Mouse (Mus musculus) forebrain, embryonic 15.5 days (tissue): ENCODE results near the gene Leprot. TPM values are rescaled to one million over a fixed set of nuclear protein-coding genes. Genes with fewer than 3 reads are reported as not detected.

Experiments
- ATAC-seq: fragments of 200-750 bp; cut with Nextera tagmentation; replicated peaks from 2 replicates; pipeline ENCODE4 v1.8.0; 2017; ENCODE audit warnings: mild to moderate bottlenecking, moderate TSS enrichment, moderate library complexity
- H3K27ac ChIP-seq: fragments of 300-500 bp; sonication (generic); replicated peaks from 2 replicates; pipeline ENCODE4 v1.5.1; 2015; ENCODE audit warnings: mild to moderate bottlenecking, inconsistent platforms
- H3K27me3 ChIP-seq: fragments of 300-500 bp; sonication (generic); 2 replicates; pipeline ENCODE4 v1.6.1; 2015; ENCODE audit warnings: inconsistent platforms
- H3K36me3 ChIP-seq: fragments of 300-500 bp; sonication (generic); 2 replicates; pipeline ENCODE4 v1.6.1; 2015; ENCODE audit warnings: mild to moderate bottlenecking, inconsistent platforms
- H3K4me1 ChIP-seq: fragments of 300-500 bp; sonication (generic); 2 replicates; pipeline ENCODE4 v1.6.1; 2015; ENCODE audit warnings: inconsistent platforms
- H3K4me2 ChIP-seq: fragments of 300-500 bp; sonication (generic); replicated peaks from 2 replicates; pipeline ENCODE4 v1.6.1; 2015; ENCODE audit warnings: mild to moderate bottlenecking, inconsistent platforms
- H3K4me3 ChIP-seq: fragments of 300-500 bp; sonication (generic); 2 replicates; pipeline ENCODE4 v1.5.1; 2015; ENCODE audit warnings: mild to moderate bottlenecking, inconsistent platforms
- H3K9ac ChIP-seq: fragments of 300-500 bp; sonication (generic); replicated peaks from 2 replicates; pipeline ENCODE4 v1.6.1; 2015; ENCODE audit warnings: mild to moderate bottlenecking, inconsistent platforms
- H3K9me3 ChIP-seq: fragments of 300-500 bp; sonication (generic); 2 replicates; pipeline ENCODE4 v1.6.1; 2016; ENCODE audit warnings: inconsistent platforms
- WGBS: fragments of 180-500 bp; shearing (Covaris S2); methylation state at CpG from one replicate; pipeline ENCODE4 v1.1.7; 2015; ENCODE audit warnings: mixed read lengths; 5-methylcytosine and 5-hydroxymethylcytosine counted together
- polyA plus RNA-seq: library from polyadenylated mRNA; unstranded; fragments of >200 nt; fragmentation: Nextera tagmentation; extraction: Ambion mirVana; gene quantifications from 2 replicates; pipeline ENCODE4 v1.2.1, GENCODE M21; 2015

Leprot gene
- polyA plus RNA-seq = 88.7 and 91.6 TPM in 2 replicates

GRCm38 (mm10) chr4:101647196-101647905 lies at the start of gene Leprot:
Gene Leprot (plus strand): TSS chr4:101647718.
- Histone ChIP-seq H3K9ac (peak within 1 kb of the TSS; percentile 95), H3K4me3 (peak within 1 kb of the TSS; percentile 85), H3K4me1 (peaks cover 23% of the 10 kb centered on the region), H3K27me3 (no peaks in the 10 kb centered on the region), H3K27ac (peak within 1 kb of the TSS; percentile 95), H3K4me2 (peak within 1 kb of the TSS; percentile 59), H3K36me3 (0 out of 2 replicates have a peak, but pooled peaks cover 3% of the 10 kb centered on the region), H3K9me3 (no peaks in the 10 kb centered on the region)
- ATAC-seq = peak; percentile 99
- WGBS = under 1% methylated on average over 39 of the region's 39 CpGs

GRCm38 (mm10) chr4:101601758-101602157 lies 45.8 kb upstream of the Leprot start:
- no peaks in the 10 kb centered on the region for H3K36me3 ChIP-seq
- no peak overlapping the region for H3K4me2 ChIP-seq
- no peaks in the 10 kb centered on the region for H3K4me1 ChIP-seq
- ATAC-seq = no peak
- no peaks in the 10 kb centered on the region for H3K9me3 ChIP-seq
- no peak overlapping the region for H3K4me3 ChIP-seq
- no peak overlapping the region for H3K9ac ChIP-seq
- no peak overlapping the region for H3K27ac ChIP-seq
- no peaks in the 10 kb centered on the region for H3K27me3 ChIP-seq

- no peak overlapping the region for H3K27ac ChIP-seq
- H3K4me3 ChIP-seq = no peak overlapping the region
- 78% methylated on average over 3 of the region's 3 CpGs for WGBS
- no peaks in the 10 kb centered on the region for H3K36me3 ChIP-seq
- H3K4me2 ChIP-seq = no peak overlapping the region
- no peak for ATAC-seq
- no peak overlapping the region for H3K9ac ChIP-seq
- no peaks in the 10 kb centered on the region for H3K4me1 ChIP-seq
- H3K9me3 ChIP-seq = no peaks in the 10 kb centered on the region
- H3K27me3 ChIP-seq = no peaks in the 10 kb centered on the region
Measured at GRCm38 (mm10) chr4:101603635-101604034, 43.9 kb upstream of the Leprot start.

GRCm38 (mm10) chr4:101616520-101616919 lies 31.0 kb upstream of the Leprot start:
- H3K9ac ChIP-seq = no peak overlapping the region
- ATAC-seq = no peak
- no peak overlapping the region for H3K27ac ChIP-seq
- no peak overlapping the region for H3K4me2 ChIP-seq
- H3K36me3 ChIP-seq = peaks cover 27% of the 10 kb centered on the region; the same call in 1 of the 2 replicates
- WGBS = 88% methylated on average over 5 of the region's 5 CpGs
- H3K4me3 ChIP-seq = no peak overlapping the region
- H3K9me3 ChIP-seq = no peaks in the 10 kb centered on the region
- H3K4me1 ChIP-seq = no peaks in the 10 kb centered on the region
- H3K27me3 ChIP-seq = no peaks in the 10 kb centered on the region

DNA sequence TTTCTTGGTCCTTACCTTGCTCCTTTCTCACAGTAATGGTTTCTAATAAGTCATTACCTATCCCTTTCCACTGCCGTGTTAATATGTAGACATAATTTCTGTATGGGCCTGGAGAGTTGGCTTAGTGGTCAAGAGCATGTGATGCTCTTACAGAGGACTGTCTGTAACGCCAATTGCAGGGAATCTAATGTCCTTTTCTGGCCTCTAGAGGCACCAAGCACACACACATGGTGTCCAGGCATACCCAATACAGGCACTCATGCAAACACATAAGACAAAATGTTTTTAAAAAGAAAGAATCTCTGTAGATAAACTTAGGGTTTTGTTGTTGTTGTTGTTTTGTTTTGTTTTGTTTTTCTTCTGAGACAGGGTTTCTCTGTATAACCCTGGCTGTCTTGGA lies 29.8 kb upstream of the Leprot start:
- no peak for ATAC-seq
- no peak overlapping the region for H3K27ac ChIP-seq
- no peak overlapping the region for H3K4me3 ChIP-seq
- H3K4me1 ChIP-seq = no peaks in the 10 kb centered on the region
- H3K27me3 ChIP-seq = no peaks in the 10 kb centered on the region
- no peak overlapping the region for H3K9ac ChIP-seq
- no peak overlapping the region for H3K4me2 ChIP-seq
- no peaks in the 10 kb centered on the region for H3K9me3 ChIP-seq
- 65% methylated on average over 2 of the region's 2 CpGs for WGBS
- peaks cover 32% of the 10 kb centered on the region; the same call in 1 of the 2 replicates for H3K36me3 ChIP-seq

GRCm38 (mm10) chr4:101620206-101620605 lies 27.3 kb upstream of the Leprot start:
- Histone ChIP-seq H3K4me3 (no peak overlapping the region), H3K4me1 (no peaks in the 10 kb centered on the region), H3K27ac (no peak overlapping the region), H3K36me3 (peaks cover 19% of the 10 kb centered on the region; the same call in 1 of the 2 replicates), H3K9ac (no peak overlapping the region), H3K27me3 (no peaks in the 10 kb centered on the region), H3K4me2 (no peak overlapping the region), H3K9me3 (no peaks in the 10 kb centered on the region)
- WGBS = 66% methylated on average over 2 of the region's 2 CpGs
- no peak for ATAC-seq

DNA sequence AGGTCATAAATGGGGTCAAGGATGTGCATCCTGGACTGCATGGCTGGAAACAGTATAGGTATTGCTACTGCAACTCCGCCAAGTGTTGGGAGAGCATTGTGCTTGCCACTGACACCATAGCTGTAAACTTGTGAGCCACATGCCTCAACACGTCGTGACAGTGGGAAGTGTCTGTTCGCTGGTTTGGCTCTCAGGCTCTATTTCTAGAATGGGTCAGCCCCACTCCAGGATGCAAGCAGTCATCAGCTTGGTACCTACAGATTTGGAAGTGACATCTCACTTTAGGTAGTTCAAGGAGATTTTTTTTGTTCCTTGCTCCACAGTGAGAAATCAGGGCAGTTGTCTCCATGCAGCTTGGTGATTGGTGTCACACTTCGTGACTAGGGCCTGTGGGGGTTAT lies 26.3 kb upstream of the Leprot start:
- H3K9ac ChIP-seq = no peak overlapping the region
- peaks cover 12% of the 10 kb centered on the region; the same call in 1 of the 2 replicates for H3K36me3 ChIP-seq
- 91% methylated on average over 5 of the region's 5 CpGs for WGBS
- no peak for ATAC-seq
- no peak overlapping the region for H3K4me2 ChIP-seq
- H3K9me3 ChIP-seq = no peaks in the 10 kb centered on the region
- H3K4me1 ChIP-seq = no peaks in the 10 kb centered on the region
- no peaks in the 10 kb centered on the region for H3K27me3 ChIP-seq
- no peak overlapping the region for H3K4me3 ChIP-seq
- H3K27ac ChIP-seq = no peak overlapping the region

DNA sequence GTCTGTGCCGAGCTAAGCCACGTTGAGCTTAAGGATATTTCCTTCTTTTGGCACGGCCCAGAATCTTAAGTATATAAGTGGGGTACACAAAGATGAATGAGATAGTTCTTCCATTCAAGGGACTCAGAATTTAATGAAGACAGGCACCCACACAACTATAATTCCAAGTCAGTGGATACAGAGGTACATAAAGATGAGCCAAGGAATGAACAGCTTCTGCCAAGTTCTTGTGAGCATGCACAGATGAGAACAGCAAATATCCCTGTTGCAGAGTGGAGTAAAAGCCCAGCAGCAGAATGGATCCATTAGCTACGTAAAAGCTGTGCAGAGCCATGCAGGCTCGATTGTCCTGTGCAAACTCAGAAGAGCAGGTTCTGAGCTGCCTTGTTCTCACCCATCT lies 22.2 kb upstream of the Leprot start:
- peaks cover 31% of the 10 kb centered on the region; the same call in 1 of the 2 replicates for H3K36me3 ChIP-seq
- H3K27ac ChIP-seq = no peak overlapping the region
- WGBS = 91% methylated on average over 5 of the region's 5 CpGs
- H3K9me3 ChIP-seq = no peaks in the 10 kb centered on the region
- H3K4me3 ChIP-seq = no peak overlapping the region
- H3K27me3 ChIP-seq = no peaks in the 10 kb centered on the region
- H3K4me1 ChIP-seq = no peaks in the 10 kb centered on the region
- no peak for ATAC-seq
- H3K9ac ChIP-seq = no peak overlapping the region
- no peak overlapping the region for H3K4me2 ChIP-seq

DNA sequence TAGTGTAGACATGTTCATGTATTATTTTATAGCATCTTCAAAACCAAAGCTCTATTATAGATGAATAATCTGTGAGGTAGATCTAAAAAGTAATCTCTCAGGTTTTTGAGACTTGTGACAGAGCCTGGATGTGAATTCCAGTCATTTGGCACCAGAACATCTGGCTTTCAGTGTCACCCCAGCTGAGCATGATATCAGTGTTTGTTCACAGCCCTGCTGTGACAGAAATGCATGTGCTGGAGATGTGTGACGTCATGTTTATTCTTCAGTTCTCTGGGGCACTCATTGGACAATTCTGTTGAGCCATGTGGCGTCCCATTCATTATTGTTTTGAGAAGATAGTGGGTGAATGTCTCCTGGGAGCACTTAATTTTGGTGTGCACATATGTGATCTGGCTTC lies 11.9 kb upstream of the Leprot start:
- Histone ChIP-seq H3K4me2 (no peak overlapping the region), H3K36me3 (peaks cover 40% of the 10 kb centered on the region), H3K4me3 (no peak overlapping the region), H3K4me1 (no peaks in the 10 kb centered on the region), H3K9me3 (no peaks in the 10 kb centered on the region), H3K27ac (no peak overlapping the region), H3K9ac (no peak overlapping the region), H3K27me3 (no peaks in the 10 kb centered on the region)
- no peak for ATAC-seq
- WGBS = 81% methylated on average over 2 of the region's 2 CpGs

DNA sequence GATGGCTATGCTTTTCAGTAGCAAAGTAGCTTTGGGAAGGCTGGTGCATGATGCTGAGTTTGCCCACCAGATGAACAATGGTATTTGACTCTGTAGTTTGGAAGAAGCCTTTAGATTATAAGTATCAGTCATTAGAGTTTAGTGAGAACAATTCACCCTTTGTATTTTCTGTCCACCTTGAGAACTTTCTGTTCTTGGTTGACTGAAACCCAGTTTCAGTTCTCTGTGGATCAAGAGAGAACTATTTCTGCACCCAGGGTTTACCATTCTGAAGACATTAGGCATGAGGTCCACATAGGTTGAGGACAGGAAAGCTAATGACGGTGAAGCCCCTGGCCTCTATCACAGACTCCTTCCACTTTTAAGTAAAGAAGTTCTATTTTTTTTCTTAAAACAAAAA lies 10.0 kb upstream of the Leprot start:
- Histone ChIP-seq H3K4me3 (no peak overlapping the region), H3K27ac (no peak overlapping the region), H3K4me2 (no peak overlapping the region), H3K9me3 (no peaks in the 10 kb centered on the region), H3K36me3 (peaks cover 37% of the 10 kb centered on the region), H3K4me1 (no peaks in the 10 kb centered on the region), H3K9ac (no peak overlapping the region), H3K27me3 (no peaks in the 10 kb centered on the region)
- 96% methylated on average over 1 of the region's 1 CpGs for WGBS
- ATAC-seq = no peak

DNA sequence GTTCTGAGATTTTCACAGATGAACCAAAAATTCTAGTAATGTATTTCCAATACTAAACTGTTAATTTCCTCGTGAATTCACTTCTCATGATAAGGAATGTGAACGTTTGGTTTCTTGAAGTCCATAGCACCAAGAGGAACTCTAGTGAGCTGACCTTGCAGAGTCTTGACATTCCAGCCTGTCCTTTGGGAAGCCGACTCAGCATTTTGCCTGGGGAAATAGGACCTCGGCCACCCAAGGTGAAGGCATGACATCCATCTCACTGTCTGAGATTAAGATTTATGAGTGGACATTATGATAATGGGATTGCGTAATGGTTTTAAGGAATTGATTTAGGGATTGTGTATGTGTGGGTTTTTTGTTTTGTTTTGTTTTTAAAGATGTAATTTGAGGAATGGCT lies 6.9 kb upstream of the Leprot start:
- Histone ChIP-seq H3K9me3 (no peaks in the 10 kb centered on the region), H3K4me1 (no peaks in the 10 kb centered on the region), H3K27ac (no peak overlapping the region), H3K27me3 (no peaks in the 10 kb centered on the region), H3K4me2 (no peak overlapping the region), H3K9ac (no peak overlapping the region), H3K36me3 (peaks cover 32% of the 10 kb centered on the region), H3K4me3 (no peak overlapping the region)
- 88% methylated on average over 5 of the region's 5 CpGs for WGBS
- no peak for ATAC-seq

DNA sequence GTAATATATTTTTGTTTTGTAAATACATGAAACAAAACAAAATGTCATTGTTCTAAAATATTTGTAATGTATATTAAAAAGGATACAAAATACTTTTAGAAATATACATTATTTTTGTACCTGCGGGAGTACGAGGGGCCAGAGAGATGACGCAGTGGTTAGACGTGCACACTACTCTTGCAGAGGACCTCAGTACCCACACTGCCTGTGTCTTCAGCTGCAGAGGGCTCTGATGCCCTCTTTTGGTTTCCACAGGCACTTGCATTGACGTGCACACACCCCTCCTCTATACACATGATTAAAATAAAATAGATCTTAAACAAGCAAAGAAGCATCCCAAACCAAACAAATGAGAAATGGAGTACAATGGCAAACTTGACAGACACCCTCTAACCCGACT lies 4.8 kb upstream of the Leprot start:
- no peak for ATAC-seq
- H3K4me1 ChIP-seq = peaks cover 6% of the 10 kb centered on the region; the same call in 1 of the 2 replicates

GRCm38 (mm10) chr4:101643216-101643615 lies 4.3 kb upstream of the Leprot start:
- Histone ChIP-seq H3K27ac (no peak overlapping the region), H3K4me1 (peaks cover 8% of the 10 kb centered on the region), H3K36me3 (peaks cover 12% of the 10 kb centered on the region), H3K9ac (no peak overlapping the region), H3K4me2 (no peak overlapping the region), H3K4me3 (no peak overlapping the region), H3K9me3 (no peaks in the 10 kb centered on the region), H3K27me3 (no peaks in the 10 kb centered on the region)
- ATAC-seq = no peak
- 83% methylated on average over 4 of the region's 4 CpGs for WGBS

More for the DNA sequence above, 4.8 kb upstream of the Leprot start:
- peaks cover 13% of the 10 kb centered on the region for H3K36me3 ChIP-seq
- H3K27me3 ChIP-seq = no peaks in the 10 kb centered on the region
- H3K4me2 ChIP-seq = no peak overlapping the region
- H3K9ac ChIP-seq = no peak overlapping the region
- no peaks in the 10 kb centered on the region for H3K9me3 ChIP-seq
- WGBS = 84% methylated on average over 6 of the region's 6 CpGs
- H3K27ac ChIP-seq = no peak overlapping the region
- no peak overlapping the region for H3K4me3 ChIP-seq
